Mouse (Mus musculus) forebrain, embryonic 13.5 days (tissue): ENCODE results near the gene Olfml1. TPM values are rescaled to one million over a fixed set of nuclear protein-coding genes. Genes with fewer than 3 reads are reported as not detected.

ENCODE experiments used
- ATAC-seq: fragments of 200-750 bp; cut with Nextera tagmentation; 2 replicates; pipeline ENCODE4 v1.8.0; 2017
- H3K27ac ChIP-seq: fragments of 300-500 bp; sonication (generic); 2 replicates; pipeline ENCODE4 v1.5.1; 2015; ENCODE audit warnings: inconsistent platforms, mild to moderate bottlenecking, moderate library complexity
- H3K27me3 ChIP-seq: fragments of 300-500 bp; sonication (generic); 2 replicates; pipeline ENCODE4 v1.6.1; 2015; ENCODE audit warnings: mild to moderate bottlenecking, inconsistent platforms
- H3K36me3 ChIP-seq: fragments of 300-500 bp; sonication (generic); 2 replicates; pipeline ENCODE4 v1.6.1; 2015; ENCODE audit warnings: mild to moderate bottlenecking, inconsistent platforms; ENCODE audit not compliant: poor library complexity, severe bottlenecking
- H3K4me1 ChIP-seq: fragments of 300-500 bp; sonication (generic); 2 replicates; pipeline ENCODE4 v1.6.1; 2015; ENCODE audit warnings: inconsistent platforms
- H3K4me2 ChIP-seq: fragments of 300-500 bp; sonication (generic); 2 replicates; pipeline ENCODE4 v1.6.1; 2015; ENCODE audit warnings: inconsistent platforms, mild to moderate bottlenecking, moderate library complexity
- H3K4me3 ChIP-seq: fragments of 300-500 bp; sonication (generic); 2 replicates; pipeline ENCODE4 v1.5.1; 2015; ENCODE audit warnings: mild to moderate bottlenecking, inconsistent platforms
- H3K9ac ChIP-seq: fragments of 300-500 bp; sonication (generic); 2 replicates; pipeline ENCODE4 v1.6.1; 2015; ENCODE audit warnings: mild to moderate bottlenecking, inconsistent platforms
- H3K9me3 ChIP-seq: fragments of 300-500 bp; sonication (generic); replicated peaks from 2 replicates; pipeline ENCODE4 v1.6.1; 2016; ENCODE audit warnings: inconsistent platforms
- WGBS: fragments of 180-500 bp; shearing (Covaris S2); methylation state at CpG from one replicate; pipeline ENCODE4 v1.1.7; 2015; 5-methylcytosine and 5-hydroxymethylcytosine counted together
- polyA plus RNA-seq: library from polyadenylated mRNA; unstranded; fragments of >200 nt; fragmentation: Nextera tagmentation; extraction: Ambion mirVana; gene quantifications from 2 replicates; pipeline ENCODE4 v1.2.1, GENCODE M21; 2015

Olfml1 gene
- polyA plus RNA-seq, 1 experiment from 2014 or later: 1.9 TPM

DNA sequence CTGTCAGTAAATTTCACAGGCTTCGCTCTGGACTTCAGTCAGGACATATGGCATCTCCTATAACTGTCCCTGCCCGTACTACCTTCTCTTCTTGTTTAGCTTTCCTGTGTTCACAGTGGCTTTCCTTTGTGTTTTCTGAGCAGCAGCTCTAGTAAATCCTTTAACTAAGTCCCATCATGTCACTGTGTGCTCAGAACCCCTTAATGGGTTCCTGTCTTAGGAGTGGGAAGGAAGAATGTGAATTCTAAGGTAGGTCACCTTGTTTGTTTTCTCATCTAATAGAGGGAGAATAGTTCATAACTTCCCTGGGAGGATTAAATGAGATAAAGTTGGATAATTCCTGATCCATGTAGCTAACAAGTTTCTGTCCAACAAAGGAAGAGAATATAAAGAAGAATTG is 57.8 kb downstream of the Olfml1 start, which contains the start of gene 5330417H12Rik:
TSS of gene 5330417H12Rik (minus strand) at position 101 of the 400 bp plus-strand sequence.
- no peak within 1 kb of the TSS for H3K4me2 ChIP-seq
- H3K4me3 ChIP-seq: no peak within 1 kb of the TSS
- H3K27me3 ChIP-seq: no peaks in the 10 kb centered on the region
- WGBS: 70% methylated on average over 2 of the region's 2 CpGs
- no peaks in the 10 kb centered on the region for H3K9me3 ChIP-seq
- no peaks in the 10 kb centered on the region for H3K4me1 ChIP-seq
- ATAC-seq: no peak
- H3K36me3 ChIP-seq: no peaks in the 10 kb centered on the region
- H3K27ac ChIP-seq: no peak within 1 kb of the TSS
- H3K9ac ChIP-seq: no peak within 1 kb of the TSS

GRCm38 (mm10) chr7:107625781-107626180 is 58.5 kb downstream of the Olfml1 start:
- Histone ChIP-seq H3K27me3 (no peaks in the 10 kb centered on the region), H3K9me3 (no peaks in the 10 kb centered on the region), H3K4me1 (no peaks in the 10 kb centered on the region), H3K4me2 (no peak overlapping the region), H3K36me3 (no peaks in the 10 kb centered on the region), H3K27ac (no peak overlapping the region), H3K4me3 (no peak overlapping the region), H3K9ac (no peak overlapping the region)
- 87% methylated on average over 6 of the region's 6 CpGs for WGBS
- ATAC-seq: no peak

DNA sequence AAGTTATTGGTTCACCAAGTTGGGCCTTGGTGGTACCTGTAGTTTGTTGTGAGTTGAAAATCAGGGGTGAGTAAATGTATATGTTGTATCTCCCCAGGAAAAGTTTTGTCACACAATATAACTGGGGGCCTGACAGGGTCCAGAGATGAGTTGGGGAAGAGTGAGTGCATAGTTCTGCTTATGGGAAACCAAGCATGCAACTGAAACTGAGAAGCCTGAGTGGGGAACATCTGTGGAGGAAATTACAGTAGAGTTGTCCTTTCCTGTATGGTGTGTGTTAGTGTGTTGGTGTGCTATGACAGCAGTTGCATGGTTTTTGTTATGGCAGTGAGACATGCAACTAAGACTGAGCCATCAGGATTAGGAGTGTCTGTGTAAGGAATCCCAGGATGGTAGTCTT is 61.1 kb downstream of the Olfml1 start:
- Histone ChIP-seq H3K4me2 (no peak overlapping the region), H3K9me3 (no peaks in the 10 kb centered on the region), H3K4me3 (no peak overlapping the region), H3K27me3 (no peaks in the 10 kb centered on the region), H3K9ac (no peak overlapping the region), H3K4me1 (no peaks in the 10 kb centered on the region), H3K27ac (no peak overlapping the region), H3K36me3 (no peaks in the 10 kb centered on the region)
- no peak for ATAC-seq

GRCm38 (mm10) chr7:107633201-107633600 is 66.0 kb downstream of the Olfml1 start:
- Histone ChIP-seq H3K9ac (no peak overlapping the region), H3K36me3 (no peaks in the 10 kb centered on the region), H3K4me2 (no peak overlapping the region), H3K4me3 (no peak overlapping the region), H3K27me3 (no peaks in the 10 kb centered on the region), H3K9me3 (no peaks in the 10 kb centered on the region), H3K4me1 (no peaks in the 10 kb centered on the region), H3K27ac (no peak overlapping the region)
- ATAC-seq: no peak
- WGBS: 87% methylated on average over 4 of the region's 4 CpGs

DNA sequence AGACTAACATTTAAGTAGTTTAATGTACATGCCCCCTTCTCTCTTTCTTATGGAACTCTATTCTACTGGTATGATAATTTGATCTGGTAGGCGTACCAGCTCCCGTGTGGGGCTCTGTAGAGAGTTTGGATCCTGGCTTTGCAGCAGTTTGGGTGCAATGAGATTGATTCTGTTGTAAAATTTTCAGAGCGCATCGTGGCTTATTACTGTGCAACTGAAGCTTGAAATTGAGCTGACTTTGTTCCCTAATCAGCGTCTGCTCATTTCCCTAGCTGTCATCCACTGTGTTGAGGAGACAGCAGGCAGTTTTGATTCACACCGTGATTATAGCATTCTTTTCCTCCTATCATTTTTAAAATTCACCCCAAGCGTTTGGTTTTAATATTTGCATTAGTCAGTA is 70.2 kb downstream of the Olfml1 start:
- no peak for ATAC-seq
- H3K27ac ChIP-seq: no peak overlapping the region
- 86% methylated on average over 7 of the region's 7 CpGs for WGBS

DNA sequence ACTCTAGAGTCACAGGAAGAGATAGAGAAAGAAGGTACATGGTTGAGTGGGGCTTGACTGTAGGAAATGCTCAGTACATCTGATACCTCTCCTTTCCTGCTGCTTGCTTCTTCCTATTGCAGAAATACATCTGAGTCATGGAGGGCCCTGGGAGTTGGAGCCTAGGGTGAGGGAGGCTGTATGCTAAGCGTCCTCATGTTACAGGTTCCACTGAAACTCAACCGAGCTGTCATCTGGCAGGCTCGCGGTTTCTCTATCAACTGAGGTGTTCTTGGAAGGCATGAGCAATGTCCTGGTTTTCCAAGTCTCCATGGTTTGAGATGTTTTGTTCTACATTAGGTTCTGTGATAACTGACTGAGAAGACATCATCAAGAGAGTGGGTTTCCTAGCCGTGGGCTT is 70.8 kb downstream of the Olfml1 start:
- no peak for ATAC-seq
- 88% methylated on average over 5 of the region's 5 CpGs for WGBS
- no peak overlapping the region for H3K9ac ChIP-seq
- H3K4me3 ChIP-seq: no peak overlapping the region
- no peak overlapping the region for H3K4me2 ChIP-seq
- no peaks in the 10 kb centered on the region for H3K9me3 ChIP-seq
- no peak overlapping the region for H3K27ac ChIP-seq
- H3K36me3 ChIP-seq: no peaks in the 10 kb centered on the region
- no peaks in the 10 kb centered on the region for H3K27me3 ChIP-seq
- 0 out of 2 replicates have a peak, but pooled peaks cover 6% of the 10 kb centered on the region for H3K4me1 ChIP-seq

More for the DNA sequence above, 70.2 kb downstream of the Olfml1 start:
- no peak overlapping the region for H3K4me2 ChIP-seq
- H3K27me3 ChIP-seq: no peaks in the 10 kb centered on the region
- H3K36me3 ChIP-seq: no peaks in the 10 kb centered on the region
- H3K9me3 ChIP-seq: no peaks in the 10 kb centered on the region
- H3K4me1 ChIP-seq: 0 out of 2 replicates have a peak, but pooled peaks cover under 1% of the 10 kb centered on the region
- no peak overlapping the region for H3K9ac ChIP-seq
- no peak overlapping the region for H3K4me3 ChIP-seq

Other genes with a start within 250 kb of the Olfml1 start
- gene Syt9, start 196.7 kb upstream of the Olfml1 start, polyA plus RNA-seq: 4.6 and 5.2 TPM in 2 replicates
- gene Ppfibp2, start 27.8 kb downstream of the Olfml1 start, polyA plus RNA-seq: 1.1 and 1.3 TPM in 2 replicates
- not detected in 2 replicates for gene 5330417H12Rik, start 57.7 kb downstream of the Olfml1 start, polyA plus RNA-seq
- gene Cyb5r2, start 190.6 kb downstream of the Olfml1 start, polyA plus RNA-seq: 0.10 TPM in 1 of 2 replicates, not detected in the other
- gene Ovch2, start 233.8 kb downstream of the Olfml1 start, polyA plus RNA-seq: not detected in 2 replicates
- gene Olfr467, start 244.8 kb downstream of the Olfml1 start, polyA plus RNA-seq: not detected in 2 replicates